Mouse (Mus musculus) gastrocnemius, postnatal 4 days (tissue): ENCODE results near the gene Sult2b1. TPM values are rescaled to one million over a fixed set of nuclear protein-coding genes. Genes with fewer than 3 reads are reported as not detected.

Source experiments
- DNase-seq, 2 experiments: peaks; one replicate each; pipeline ENCODE4 v3.0.0; 2021 to 2022; ENCODE audit warnings: low spot score in 2 of 2, mixed read lengths in 2 of 2
- total RNA-seq, 2 experiments: library from RNA; stranded (reverse); gene quantifications; 2 replicates each; pipeline ENCODE4 v1.2.3; 2021

Gene Sult2b1
- total RNA-seq, 2 experiments from 2014 or later = 0.60 TPM; not detected in 1

DNA sequence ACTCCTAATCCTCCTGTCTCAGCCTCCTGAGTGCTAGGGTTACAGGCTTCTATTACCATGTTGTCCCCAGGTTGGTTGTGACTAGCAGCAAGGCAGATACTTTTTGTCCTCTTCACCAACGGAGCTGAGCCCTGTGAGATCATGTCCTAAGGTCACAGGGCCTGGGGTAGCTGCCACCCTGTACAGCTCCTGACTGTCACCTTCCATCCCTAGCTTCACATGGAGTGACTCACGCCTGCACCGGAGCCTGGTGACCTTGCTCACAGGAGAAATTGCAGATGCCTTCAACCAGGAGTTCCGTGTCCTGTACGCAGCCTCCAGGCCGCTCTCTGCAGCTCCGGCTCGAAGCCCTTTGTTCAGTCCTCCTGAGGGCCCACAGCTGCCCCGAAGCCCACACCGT, 58.0 kb downstream of the Sult2b1 start:
- DNase-seq = no peak

DNA sequence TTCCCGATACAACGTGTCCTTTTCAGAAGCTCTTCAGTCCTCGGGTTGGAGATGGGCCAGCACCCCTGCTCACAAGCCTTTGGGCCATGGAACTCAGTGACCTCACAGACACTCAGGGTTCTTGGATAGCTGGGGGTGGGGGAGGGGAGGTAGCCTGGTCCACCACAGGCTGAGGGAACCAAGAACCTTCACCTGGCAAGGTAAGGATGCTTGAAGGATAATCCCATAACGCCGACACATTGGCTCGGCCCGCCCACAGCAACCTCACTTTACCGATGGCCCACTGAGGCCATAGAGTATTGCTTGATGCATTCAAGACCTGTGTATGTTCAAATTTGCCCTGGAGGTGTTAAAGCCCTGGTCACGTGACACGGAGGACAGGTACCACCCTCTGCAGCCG, 58.8 kb downstream of the Sult2b1 start, which contains the start of gene Spaca4:
Gene Spaca4, minus strand, starts transcription at position 101 of the 400 bp plus-strand sequence.
- DNase-seq = no peak

DNA sequence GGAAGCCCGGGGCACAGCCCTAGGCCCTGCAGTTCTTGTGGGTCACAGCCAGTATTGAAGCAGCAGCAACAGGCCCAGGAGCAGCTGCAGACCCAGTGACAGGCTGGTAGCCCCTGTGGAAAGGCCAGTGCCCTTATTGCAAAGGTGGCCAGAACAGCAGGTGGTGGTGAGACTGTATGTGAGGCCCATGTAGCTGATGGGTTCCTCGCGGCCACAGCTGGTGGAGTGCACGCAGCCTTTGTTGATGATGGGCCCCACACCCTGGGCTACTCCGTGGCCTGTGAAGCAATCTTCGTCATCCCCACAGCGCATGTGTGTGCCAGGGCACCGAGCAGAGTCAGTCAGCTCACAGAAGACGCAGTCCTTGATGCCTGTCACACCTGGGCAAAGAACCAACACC, 59.3 kb downstream of the Sult2b1 start:
- DNase-seq = no peak

DNA sequence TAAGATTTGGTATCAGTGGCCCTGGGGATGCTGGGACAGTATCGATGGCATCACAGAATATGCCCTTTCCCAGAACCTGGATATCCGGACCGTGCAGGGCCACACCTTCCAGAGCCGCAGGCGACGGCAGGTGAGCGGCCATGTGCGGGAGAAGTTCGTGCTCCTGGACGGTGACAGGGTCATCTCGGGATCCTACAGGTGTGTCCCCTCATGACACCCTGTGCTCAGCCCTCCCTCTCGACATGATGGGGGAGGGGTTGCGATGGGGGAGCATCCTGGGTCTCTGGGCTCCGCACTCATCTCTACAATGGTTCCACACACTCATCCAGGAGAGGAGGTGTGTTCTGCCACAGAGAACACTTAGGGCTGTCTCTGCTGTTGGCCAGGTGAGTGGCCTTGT, 60.7 kb downstream of the Sult2b1 start:
- no peak for DNase-seq

DNA sequence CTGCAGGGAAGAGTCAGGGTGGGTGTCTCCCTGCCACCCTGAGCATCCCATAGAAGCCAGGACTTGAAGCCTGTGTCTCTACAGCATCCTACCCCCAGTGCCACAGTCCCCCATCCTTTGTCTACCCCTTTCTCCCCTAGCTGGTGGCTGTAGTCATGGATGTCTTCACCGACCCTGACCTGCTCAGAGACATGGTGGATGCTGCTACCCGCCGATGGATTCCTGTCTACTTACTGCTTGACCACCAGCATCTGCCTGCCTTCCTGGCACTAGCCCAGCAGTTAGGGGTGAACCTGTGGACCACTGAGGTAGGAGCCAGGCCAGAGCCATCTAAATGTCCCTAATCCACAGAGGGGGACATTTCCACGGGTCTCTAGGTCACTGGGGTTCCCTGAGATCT, 61.2 kb downstream of the Sult2b1 start:
- DNase-seq = no peak

DNA sequence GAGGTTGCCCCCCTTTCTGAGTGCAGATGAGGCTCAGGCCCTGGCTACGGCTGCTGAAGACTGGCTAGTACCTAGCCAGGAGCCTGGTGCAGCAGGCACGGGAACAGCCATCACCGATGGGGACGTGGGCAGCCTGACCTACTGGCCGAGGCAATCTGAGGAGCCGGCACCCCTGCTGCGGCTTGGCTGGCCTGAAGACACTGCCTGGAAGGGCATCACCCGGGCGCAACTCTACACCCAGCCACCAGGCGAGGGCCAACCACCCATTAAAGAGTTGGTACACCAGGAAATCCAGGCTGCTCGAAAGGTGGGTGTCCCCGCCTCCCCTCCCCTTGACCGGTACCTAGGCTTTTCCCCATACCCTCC, 62.1 kb downstream of the Sult2b1 start:
- no peak for DNase-seq

DNA sequence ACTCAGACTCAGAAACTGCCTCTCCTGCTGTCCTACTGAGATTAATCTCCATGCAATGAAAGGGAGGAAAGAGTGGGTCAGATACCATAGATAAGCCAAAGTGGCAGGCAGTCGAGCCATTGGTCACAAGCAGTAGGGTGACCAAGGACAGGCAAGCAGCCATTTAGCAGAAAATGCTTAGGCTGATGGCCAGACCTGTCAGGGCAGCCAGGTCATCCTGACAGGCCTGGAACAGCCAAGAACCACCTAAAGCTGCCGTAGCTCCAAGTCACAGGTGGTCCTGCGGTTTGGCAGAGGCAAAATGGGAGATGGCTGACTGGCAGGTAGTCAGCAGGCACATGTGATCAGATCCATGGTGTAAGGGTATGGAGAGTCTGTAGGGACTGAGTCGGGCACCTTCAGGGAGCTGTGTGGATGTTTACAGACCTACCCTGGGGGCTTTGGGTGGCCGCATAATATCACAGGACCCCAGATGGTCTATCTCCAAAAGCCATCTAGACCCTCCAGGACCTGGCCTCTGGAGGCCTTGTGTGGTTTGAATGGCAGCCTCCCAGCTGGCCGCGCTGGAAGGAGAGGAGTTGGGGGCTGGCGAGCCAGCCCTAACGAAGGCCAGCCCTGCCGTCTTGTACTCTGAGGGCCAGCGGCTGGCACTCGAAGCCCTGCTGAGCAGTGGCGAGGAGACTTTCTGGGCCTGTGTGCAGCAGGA, 62.7 kb downstream of the Sult2b1 start:
- DNase-seq = no peak

DNA sequence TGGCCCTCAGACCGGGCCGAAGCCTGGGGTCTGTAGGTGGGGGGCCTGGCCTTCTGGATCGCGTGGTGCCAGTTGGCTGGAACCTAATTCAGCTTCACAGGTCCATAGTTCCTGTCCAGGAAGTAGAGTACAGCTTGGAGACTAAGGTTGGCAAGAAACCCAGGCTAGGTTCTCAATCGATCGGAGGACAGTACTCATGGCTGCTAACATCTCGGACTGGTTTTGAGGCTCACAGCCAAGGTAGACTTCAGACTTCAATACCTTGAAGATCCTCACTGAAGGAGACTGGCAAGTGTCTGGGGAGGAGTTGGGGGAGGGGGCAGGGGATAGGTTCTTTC, 63.3 kb downstream of the Sult2b1 start:
- no peak for DNase-seq

DNA sequence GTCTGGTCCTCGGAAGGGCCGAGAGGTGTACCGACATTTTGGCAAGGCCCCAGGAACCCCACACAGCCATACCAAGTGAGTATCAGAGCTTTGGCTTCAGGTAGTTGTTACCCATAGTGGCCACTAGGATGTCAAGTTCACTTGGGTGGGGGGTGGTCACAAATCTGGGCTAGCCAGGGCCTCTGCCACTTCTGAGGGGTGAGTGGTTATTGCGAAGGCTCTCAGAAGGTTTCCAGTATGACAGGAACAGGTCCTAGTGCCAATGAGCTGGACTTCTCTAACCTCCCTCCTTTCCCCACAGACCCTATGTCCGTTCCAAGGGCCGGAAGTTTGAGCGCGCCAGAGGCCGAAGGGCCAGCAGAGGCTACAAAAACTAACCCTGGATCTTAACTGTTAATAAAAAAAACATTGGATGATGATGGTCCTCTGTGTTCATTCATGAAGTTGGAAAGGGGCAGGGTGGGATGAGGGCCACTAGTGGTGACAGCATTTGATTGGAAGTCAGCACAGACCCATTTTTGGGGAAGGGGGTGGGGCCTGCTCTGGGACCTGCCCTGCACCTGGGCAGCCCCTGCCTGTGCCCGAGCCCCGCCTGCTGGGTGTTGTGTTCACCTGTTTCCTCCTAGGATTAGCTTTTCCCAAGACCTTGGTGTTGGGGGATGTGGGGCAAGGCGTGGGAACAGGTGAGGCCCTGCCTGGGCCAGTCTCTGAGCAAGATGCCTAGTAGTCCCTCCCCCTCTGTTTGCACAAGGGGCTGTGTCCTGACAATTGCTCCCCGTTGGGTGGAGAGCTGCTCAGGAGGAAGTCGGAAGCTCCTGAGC, 63.8 kb downstream of the Sult2b1 start, which contains the start of gene Fam83e:
Gene Fam83e, plus strand, starts transcription at position 800 of the 821 bp plus-strand sequence.
- DNase-seq = no peak

DNA sequence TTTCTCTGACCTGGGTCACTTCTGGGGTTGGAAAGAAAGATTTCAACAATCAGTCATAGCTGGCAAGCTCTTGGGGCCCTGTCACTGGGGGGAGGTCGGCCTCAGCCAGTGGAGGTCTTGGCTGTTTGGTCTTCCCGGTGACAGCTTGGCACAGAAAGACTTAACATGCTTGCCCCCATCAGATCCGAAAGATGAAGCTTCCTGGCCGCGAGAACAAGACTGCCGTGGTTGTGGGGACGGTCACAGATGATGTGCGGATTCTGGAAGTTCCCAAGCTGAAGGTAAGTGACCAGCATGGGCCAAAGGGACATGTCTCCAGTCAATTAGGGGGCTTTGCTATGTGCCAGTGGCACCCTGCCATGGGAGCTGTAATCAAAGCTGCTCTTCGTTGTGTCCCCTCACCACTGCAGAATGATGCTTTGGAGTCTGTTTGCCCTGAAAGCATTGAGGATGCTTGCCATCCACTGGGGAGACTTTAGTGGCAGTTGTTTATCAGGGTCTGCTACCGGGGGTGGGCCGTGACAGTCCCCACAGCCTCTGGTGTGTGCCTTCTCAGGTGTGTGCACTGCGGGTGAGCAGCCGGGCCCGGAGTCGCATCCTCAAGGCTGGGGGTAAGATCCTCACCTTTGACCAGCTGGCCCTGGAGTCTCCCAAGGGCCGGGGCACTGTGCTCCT, 64.6 kb downstream of the Sult2b1 start:
- no peak for DNase-seq

DNA sequence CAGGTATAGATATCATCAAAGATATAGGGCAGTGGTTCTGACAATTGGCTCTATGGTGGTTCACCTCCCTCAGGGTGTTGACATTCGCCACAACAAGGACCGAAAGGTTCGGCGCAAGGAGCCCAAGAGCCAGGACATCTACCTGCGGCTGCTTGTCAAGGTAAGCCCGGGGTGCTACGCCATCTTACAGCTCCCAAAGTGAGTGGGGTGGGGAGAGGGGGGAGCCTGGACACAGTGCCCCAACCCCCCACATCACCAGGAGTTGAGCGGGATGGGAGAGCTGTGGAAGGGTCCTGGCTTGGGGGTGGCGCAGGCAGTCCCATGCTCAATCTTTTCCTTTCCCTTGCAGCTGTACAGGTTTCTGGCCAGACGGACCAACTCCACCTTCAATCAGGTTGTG, 65.3 kb downstream of the Sult2b1 start:
- no peak for DNase-seq

DNA sequence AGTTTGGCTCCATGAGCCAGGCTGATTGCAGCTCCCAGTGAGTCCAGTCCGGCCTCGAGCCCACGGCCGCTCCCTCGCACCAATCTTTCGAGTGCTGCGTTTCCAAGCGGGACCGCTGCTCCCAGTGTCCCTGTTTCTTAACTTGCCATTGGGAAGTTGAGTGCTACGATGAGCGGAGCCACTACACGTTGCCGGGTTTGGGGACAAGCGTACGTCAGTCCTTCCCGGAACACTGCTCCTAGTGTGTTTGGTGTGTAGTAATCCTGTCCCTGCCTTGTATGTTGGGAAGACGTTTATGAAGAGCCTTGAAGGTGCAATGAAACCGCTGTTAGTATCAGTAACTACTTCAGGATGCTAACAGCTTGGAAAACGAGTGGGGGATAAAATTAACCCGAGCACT, 66.1 kb downstream of the Sult2b1 start:
- no peak for DNase-seq

DNA sequence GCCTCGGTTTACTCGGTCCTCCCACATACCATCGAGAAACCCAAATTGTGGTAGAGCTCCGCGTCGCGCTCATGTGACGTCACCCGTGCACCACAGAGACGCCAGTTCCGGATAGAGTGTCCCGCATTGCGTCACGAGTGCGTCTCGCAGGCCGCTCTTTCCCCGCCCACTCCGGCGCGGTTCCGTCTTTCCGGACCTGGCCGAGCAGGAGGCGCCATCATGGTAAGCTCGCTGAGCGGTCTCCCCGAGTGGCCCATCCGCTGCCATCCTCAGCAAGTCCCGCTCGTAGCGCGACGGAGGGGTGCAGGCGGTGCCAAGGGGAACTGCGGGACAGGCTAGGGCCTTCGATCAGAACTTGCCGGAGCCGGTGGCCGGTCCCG, 66.6 kb downstream of the Sult2b1 start, which contains the start of gene Sphk2:
Gene Sphk2, minus strand, starts transcription at position 85 of the 380 bp plus-strand sequence.
- DNase-seq = peak; percentile 97 to 99

DNA sequence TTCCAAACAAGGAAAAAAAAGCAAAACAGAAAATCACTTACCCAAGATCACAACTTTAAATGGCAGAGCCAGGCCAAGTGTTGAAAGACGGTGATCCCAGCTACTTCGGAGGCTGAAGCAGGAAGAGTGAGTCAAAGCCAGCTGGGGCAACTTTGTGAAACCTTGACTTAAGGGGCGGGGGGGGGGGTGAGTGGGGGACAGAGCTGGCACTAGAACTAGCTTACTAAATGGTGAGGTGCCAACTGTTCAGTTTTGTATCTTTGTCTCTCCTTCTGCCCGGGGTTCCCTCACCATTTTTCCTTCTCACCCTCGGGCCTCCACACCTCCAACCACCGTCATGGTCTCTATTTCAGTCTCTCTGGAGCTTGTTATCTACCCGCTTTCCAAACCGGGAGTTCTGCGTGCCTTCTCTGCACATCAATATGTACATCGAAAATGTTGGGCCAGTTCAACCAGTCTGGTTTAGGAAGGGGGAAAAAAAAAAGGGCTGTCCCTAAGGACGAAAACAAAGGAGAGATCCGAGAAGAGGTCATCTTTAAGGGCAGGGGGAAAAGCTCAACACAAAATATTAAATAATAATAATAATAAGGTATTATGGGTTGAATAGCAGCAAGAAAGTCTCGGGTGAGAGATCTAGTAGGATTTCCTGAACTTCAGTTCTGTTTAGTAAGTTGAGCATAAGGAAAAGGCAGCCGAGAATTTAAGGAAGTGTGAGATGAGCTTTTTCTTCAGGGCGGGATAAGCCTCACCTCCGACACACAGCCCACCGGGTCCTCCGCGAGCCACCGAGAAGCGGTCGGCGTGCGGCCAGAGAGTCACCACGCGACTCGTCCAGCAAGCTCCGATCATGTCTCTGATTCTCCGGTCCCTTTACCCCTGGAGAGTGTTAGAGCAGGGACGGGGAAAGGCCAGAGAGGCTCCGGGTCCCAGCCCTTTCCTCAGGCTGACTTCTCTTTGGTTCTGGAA, 67.2 kb downstream of the Sult2b1 start:
- DNase-seq = no peak

DNA sequence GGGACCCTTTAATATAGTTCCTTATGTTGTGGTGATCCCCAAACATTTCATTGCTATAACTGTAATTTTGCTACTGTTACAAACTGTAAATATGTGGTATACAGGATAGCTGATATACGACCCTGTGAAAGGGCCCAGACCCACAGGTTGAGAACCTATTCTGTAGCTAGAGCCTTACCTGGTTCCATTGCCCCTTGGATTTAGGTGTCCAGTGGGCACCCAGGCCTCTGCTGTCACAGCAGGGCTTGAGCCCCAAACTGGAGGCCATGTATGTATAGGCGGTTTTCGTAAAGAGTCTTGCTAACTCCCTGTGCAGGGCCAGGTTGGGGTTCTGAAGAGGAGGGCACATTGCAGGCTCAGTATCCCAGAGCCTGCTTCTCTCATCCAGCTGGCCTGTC, 68.0 kb downstream of the Sult2b1 start:
- DNase-seq = peak in 1 of 2 experiments; percentile 10

DNA sequence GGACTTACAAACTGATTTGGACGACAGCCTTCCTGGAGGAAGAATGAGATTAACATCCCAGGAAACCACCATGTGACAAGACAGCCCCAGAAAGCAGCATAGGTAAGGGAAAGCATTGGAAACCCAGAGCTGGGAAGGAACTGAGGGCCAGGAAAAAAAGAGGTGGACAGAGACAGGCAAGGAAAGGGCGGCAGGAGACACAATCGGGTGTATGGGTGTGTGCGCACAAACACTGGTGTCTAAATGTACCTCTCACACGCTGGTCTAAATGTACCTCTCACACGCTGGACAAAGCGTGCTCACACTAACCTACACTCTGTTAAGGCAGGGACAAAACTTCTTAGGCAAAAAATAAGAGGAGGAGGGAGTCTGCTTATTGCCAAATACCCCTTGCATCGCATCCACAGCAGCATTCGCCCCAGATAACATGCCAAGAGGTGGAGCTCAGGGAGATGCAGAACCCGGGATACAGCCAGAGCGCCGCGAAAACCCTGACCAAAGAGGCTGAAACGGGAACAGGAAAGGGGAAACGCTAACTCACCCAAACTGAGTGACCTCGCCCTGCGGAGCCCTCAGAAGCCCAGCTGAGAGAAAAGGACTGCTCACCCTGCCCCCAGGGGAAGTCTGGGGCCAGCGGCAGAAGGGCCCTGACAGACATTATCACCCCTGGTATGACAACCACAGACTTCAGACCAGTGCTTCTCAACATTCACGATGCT, 68.6 kb downstream of the Sult2b1 start:
- DNase-seq = peak in 1 of 2 experiments; percentile 22

DNA sequence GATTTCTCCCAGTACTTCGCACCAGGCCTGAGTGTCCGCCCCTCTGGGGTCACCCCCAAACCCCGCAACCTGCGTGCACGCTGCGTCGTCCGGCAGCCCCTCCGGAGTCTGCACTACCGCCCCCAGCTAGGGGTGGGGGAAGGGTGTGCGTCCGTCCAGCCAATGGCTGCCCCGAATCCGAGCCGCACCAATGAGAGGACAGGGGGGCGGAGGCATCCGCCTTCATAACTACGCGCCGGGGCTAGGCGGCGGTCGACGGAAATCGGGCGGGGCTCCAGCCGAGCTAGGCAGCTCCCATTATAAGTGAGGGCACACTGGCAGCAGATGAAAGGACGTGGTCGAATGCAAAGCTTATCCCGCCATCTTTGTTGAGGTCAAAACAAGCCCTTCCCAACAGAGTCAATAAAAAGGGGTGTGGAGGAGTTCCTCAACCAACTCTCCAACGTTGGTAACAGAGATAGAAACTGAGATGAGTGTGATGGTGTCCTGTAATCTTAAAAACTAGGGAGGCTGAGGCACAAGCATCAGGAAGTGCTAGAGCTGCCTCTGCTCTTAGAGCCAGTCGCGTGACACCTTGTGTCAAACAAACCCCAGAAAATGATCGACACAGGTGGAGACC, 69.3 kb downstream of the Sult2b1 start, which contains the start of gene Rpl18:
Gene Rpl18, plus strand, starts transcription at position 368 of the 619 bp plus-strand sequence.
- peak; percentile 95 to 98 for DNase-seq

DNA sequence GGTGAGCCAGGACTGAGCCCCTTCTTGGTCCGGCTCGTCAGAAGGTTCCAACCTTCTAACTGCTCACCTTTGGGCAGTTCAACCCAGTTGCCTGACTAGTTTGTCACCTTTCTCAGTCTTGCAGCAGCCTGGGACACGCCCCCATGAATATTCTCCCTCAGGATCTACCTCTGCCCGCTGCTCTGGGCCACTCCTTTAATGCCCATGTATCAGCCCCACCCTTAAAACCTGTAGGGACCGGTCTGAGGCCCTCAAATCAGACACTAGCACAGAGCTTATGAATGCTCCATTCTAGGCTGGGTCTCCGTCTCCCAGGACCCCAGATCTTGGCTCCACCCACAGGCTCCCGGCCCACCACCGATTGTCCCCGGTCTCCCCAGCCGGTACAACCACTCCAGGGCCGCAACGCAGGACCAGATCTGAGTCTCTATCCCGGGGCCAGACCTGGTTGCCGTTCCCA, 69.8 kb downstream of the Sult2b1 start:
- DNase-seq = no peak

DNA sequence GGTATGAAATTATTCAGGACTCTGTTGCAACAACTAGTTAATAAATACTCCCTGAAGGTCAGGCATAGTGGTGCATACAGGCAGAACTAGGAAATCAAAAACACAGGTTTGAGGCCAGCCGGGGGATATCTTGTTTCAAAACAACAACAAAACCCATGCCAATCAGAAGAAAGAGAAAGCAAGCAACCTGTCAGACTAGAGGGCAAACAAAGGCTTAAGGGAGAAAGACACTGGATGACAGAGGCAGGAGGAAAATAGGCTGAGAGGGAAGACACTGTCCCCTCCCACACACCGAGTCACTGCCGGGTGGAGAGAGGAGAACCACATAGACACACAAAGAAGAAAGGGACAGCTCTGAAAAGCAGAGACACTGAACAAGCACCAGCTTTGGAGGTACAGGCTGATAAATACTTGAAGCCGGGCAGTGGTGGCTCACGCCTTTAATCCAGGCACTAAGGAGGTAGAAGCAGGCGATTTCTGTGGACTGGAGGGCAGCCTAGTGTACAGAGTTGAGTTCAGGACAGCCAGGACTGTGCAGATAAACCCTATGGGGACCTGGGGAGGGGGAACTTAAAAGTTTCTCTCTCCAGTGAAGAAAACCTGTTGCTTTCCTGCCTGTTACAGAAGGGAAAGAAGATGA, 70.5 kb downstream of the Sult2b1 start:
- DNase-seq = no peak
